Mouse (Mus musculus): ENCODE results near the gene Pigl.

GRCm38 (mm10) chr11:62498802-62499201, 40.5 kb downstream of the Pigl start:
- TF ChIP-seq POLR2A (IDR thresholded peaks at IDR 0.05; ENCODE audit: borderline replicate concordance, extremely low read depth, insufficient read depth, insufficient read length, poor library complexity, severe bottlenecking) (no peak), CTCF (IDR thresholded peaks at IDR 0.05; ENCODE audit: borderline replicate concordance, extremely low read depth, insufficient read depth, insufficient read length) (no peak)

All from brain, embryonic 14.5 days (tissue).